Mouse (Mus musculus) E14TG2a.4 (cell line): ENCODE data around the gene Ddx41.

ENCODE experiments used
- H3K27me3 ChIP-seq: 2 replicates; pipeline ENCODE4 v1.6.1; 2014; ENCODE audit warnings: low read length, control low read depth; ENCODE audit not compliant: insufficient read depth
- H3K36me3 ChIP-seq: 2 replicates; pipeline ENCODE4 v1.6.1; 2014; ENCODE audit warnings: low read length, control low read depth; ENCODE audit not compliant: insufficient read depth
- H3K4me1 ChIP-seq: replicated peaks from 2 replicates; pipeline ENCODE4 v1.6.1; 2014; ENCODE audit warnings: low read depth, low read length, control low read depth
- H3K4me3 ChIP-seq: replicated peaks from 2 replicates; pipeline ENCODE4 v1.5.1; 2014; ENCODE audit warnings: mild to moderate bottlenecking, low read length
- H3K9me3 ChIP-seq: 2 replicates; pipeline ENCODE4 v1.6.1; 2014; ENCODE audit warnings: low read length, control low read depth
- CTCF ChIP-seq: conservative IDR thresholded peaks from 2 replicates; pipeline ENCODE4 v1.5.1; 2014; ENCODE audit warnings: low read length
- NANOG ChIP-seq: IDR thresholded peaks from 2 replicates; pipeline ENCODE4 v1.6.1; 2014; ENCODE audit warnings: borderline replicate concordance, low read length, mixed read lengths
- POU5F1 ChIP-seq: IDR thresholded peaks from 2 replicates; pipeline ENCODE4 v1.6.1; 2014; ENCODE audit warnings: low read length, borderline replicate concordance

The Ddx41 gene

DNA sequence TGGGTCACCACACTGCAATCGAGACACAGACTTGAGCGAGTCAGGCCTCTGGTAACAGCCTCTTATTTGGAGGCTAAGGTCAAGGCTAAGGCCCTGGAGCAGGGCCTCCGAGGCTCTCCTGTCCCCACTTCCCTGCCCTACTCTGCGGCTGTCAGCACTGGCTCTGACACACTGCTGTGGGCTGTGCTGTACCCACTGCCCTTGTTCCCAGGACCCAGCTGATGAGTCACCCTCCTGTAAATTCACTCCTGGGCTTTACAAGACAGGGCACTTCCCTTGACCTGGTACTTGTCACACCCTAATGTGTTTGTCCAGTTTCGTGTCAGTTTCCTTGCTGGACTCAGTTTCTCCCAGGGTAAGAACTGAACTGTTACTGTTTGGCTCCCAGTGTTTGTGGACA lies 12.0 kb upstream of the Ddx41 start:
- peaks cover 37% of the 10 kb centered on the region for H3K4me1 ChIP-seq

DNA sequence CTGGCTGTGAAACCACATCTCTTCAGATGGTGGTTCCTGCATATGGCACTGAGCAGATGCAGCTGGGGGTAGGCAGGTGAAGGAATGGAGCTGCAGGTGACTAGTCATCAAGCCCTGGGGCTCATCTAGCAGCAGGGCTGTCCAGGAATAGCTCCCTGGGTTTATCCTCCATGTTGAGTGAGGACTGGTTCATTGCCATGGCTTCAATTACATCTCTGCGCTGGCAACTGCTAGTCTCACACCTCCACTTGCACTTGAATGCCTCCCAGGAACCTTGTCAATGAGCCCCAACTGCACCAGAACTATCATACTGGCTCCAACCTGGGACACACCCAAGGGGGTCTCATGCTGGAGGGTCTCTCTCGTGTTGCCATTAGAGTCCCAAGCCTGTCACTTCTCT lies 11.5 kb upstream of the Ddx41 start:
- Histone ChIP-seq H3K27me3 (no peaks in the 10 kb centered on the region), H3K4me1 (peaks cover 32% of the 10 kb centered on the region), H3K9me3 (no peaks in the 10 kb centered on the region), H3K36me3 (peaks cover 100% of the 10 kb centered on the region), H3K4me3 (no peak overlapping the region)
- TF ChIP-seq NANOG, result no peak
- no peak for TF ChIP-seq CTCF
- no peak for TF ChIP-seq POU5F1

More for the DNA sequence above, 12.0 kb upstream of the Ddx41 start:
- Histone ChIP-seq H3K27me3 (no peaks in the 10 kb centered on the region), H3K4me3 (no peak overlapping the region), H3K36me3 (peaks cover 100% of the 10 kb centered on the region), H3K9me3 (no peaks in the 10 kb centered on the region)
- no peak for TF ChIP-seq CTCF
- no peak for TF ChIP-seq NANOG
- no peak for TF ChIP-seq POU5F1

DNA sequence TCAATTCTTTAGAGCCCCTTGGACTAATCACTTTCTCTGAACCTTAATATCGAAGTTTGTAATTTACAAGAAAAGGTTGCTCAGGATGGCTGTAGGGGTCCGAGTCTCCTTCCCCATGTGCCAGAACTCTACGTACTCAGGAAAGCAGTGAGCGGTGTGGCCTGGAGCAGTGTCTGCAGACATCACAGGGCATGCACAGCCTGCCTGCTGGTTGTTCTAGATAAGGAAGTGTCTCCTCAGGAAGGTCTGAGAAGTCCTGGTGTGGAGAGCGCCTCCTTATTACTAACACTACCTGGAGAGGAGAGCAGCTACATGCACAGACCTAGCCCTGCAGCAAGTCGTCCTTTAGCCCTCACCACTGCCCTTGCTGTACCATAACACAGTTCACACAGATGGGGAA lies 8.3 kb upstream of the Ddx41 start:
- peaks cover 16% of the 10 kb centered on the region for H3K4me1 ChIP-seq
- TF ChIP-seq NANOG, result no peak
- TF ChIP-seq POU5F1, result no peak
- no peak for TF ChIP-seq CTCF
- H3K27me3 ChIP-seq, result no peaks in the 10 kb centered on the region
- H3K4me3 ChIP-seq, result no peak overlapping the region
- H3K9me3 ChIP-seq, result no peaks in the 10 kb centered on the region
- H3K36me3 ChIP-seq, result peaks cover 100% of the 10 kb centered on the region

DNA sequence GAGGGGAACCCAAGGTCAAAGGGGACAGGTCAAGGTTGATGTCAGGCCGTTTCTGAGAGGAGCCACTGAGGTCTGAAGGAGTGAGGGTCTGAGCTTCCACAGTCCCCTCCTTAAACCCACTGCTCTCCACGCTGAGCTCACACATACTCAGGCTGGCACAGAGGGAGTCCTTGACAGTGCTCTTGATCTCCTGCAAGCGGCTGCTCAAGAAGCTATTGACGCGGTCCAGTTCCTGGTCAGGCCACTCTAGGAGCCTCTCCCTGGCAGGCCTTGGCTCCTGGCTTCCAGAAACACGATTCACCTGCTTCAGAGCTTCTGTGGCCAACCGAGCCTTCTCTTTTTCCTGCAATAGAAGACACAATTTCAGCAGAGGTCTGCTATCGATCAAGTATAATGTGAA lies 7.0 kb upstream of the Ddx41 start:
- no peak for TF ChIP-seq NANOG
- TF ChIP-seq POU5F1, result no peak
- no peak for TF ChIP-seq CTCF
- peaks cover 100% of the 10 kb centered on the region for H3K36me3 ChIP-seq
- H3K4me3 ChIP-seq, result no peak overlapping the region
- H3K27me3 ChIP-seq, result no peaks in the 10 kb centered on the region
- H3K4me1 ChIP-seq, result 0 out of 2 replicates have a peak, but pooled peaks cover 6% of the 10 kb centered on the region
- H3K9me3 ChIP-seq, result no peaks in the 10 kb centered on the region

DNA sequence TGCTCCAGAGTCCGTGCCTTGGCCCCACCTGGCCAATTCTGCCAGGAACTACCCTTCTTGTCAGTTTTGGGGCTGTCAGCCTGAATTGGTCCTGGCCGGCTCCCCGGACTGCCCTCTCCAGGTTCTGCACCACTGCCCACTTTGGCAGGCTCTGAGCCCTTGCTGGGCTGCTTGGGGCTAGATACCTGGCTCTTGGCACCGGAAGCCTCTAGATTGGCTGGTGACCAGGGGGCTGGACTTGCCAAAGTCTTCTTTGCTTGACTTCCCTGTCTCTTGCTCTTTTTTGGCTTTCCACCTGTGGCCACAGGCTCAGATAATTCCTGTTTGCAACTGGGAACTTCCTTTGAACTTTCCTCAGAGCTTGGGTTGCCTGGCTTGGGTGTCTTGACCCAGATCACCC lies 6.4 kb upstream of the Ddx41 start:
- no peak overlapping the region for H3K4me3 ChIP-seq
- TF ChIP-seq CTCF (no peak), POU5F1 (no peak), NANOG (no peak)
- no peaks in the 10 kb centered on the region for H3K9me3 ChIP-seq
- H3K4me1 ChIP-seq, result 0 out of 2 replicates have a peak, but pooled peaks cover 6% of the 10 kb centered on the region
- H3K27me3 ChIP-seq, result no peaks in the 10 kb centered on the region
- peaks cover 100% of the 10 kb centered on the region for H3K36me3 ChIP-seq

DNA sequence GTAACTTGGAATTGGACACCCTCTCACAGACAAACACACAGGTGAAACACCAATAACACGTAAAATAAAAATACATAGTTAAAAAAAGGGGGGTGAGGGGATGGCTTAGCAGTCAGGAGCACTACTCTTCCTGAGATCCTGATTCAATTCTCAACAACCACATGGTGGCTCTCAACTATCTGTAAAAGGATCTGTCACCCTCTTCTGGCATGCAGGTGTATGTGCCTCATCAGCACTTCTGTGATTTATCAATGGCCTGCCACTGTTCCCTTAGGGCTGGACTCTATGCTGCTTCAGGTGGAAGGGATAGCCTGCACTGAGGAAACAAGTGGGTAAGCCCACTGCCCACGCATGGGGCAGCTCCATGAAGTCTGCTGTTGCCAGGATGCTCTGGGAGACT lies 4.5 kb upstream of the Ddx41 start:
- Histone ChIP-seq H3K9me3 (no peaks in the 10 kb centered on the region), H3K4me3 (no peak overlapping the region), H3K27me3 (no peaks in the 10 kb centered on the region), H3K4me1 (peaks cover 14% of the 10 kb centered on the region), H3K36me3 (peaks cover 88% of the 10 kb centered on the region)
- TF ChIP-seq CTCF (no peak), NANOG (no peak), POU5F1 (no peak)

DNA sequence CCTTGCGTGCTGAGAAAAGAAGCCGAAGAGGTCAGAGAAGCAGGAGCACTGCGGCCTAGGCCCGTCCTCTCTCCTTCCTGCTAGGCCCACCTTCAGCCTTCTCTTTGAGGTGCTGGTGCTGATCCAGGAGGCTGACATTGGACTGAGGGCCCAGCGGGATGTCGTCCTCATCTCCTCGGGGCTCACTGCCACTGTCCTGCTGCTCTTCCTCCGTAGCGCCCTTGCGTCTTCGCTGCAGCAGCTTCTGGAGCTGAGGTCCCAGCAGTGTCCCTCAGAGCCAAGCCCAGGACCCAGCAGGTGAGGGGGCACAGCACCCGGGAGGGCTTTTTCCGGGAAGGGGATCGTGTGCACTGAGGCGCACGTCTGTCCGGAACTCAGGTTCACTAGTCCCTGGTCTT lies 663 bp downstream of the Ddx41 start:
- no peaks in the 10 kb centered on the region for H3K9me3 ChIP-seq
- peak overlapping the region; percentile 100 for H3K4me3 ChIP-seq
- no peaks in the 10 kb centered on the region for H3K27me3 ChIP-seq
- H3K4me1 ChIP-seq, result peaks cover 27% of the 10 kb centered on the region
- H3K36me3 ChIP-seq, result peaks cover 83% of the 10 kb centered on the region
- TF ChIP-seq CTCF (no peak), NANOG (no peak), POU5F1 (no peak)

DNA sequence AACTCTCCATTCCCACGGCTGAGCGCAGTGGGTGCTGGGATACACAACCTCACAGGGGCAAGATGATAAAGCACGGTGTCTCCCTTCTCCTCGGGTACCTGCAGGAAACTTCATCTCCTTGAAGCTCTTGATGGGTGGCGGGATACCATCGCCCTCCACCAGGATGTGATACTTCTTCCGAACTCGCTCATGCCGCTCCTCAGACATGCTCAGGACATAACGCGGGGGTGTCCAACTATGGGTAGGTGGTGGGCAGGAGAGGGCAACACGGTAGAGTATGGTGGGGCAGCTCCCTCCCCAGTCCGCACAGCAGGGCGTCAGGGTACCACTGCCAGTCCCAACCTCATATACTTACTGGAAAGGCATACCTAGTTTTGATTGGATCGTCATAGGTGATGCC lies 1.3 kb downstream of the Ddx41 start:
- H3K4me3 ChIP-seq, result peak overlapping the region; percentile 100
- no peaks in the 10 kb centered on the region for H3K9me3 ChIP-seq
- H3K4me1 ChIP-seq, result peaks cover 27% of the 10 kb centered on the region
- TF ChIP-seq NANOG (no peak), POU5F1 (no peak), CTCF (no peak)
- peaks cover 83% of the 10 kb centered on the region for H3K36me3 ChIP-seq
- H3K27me3 ChIP-seq, result no peaks in the 10 kb centered on the region

DNA sequence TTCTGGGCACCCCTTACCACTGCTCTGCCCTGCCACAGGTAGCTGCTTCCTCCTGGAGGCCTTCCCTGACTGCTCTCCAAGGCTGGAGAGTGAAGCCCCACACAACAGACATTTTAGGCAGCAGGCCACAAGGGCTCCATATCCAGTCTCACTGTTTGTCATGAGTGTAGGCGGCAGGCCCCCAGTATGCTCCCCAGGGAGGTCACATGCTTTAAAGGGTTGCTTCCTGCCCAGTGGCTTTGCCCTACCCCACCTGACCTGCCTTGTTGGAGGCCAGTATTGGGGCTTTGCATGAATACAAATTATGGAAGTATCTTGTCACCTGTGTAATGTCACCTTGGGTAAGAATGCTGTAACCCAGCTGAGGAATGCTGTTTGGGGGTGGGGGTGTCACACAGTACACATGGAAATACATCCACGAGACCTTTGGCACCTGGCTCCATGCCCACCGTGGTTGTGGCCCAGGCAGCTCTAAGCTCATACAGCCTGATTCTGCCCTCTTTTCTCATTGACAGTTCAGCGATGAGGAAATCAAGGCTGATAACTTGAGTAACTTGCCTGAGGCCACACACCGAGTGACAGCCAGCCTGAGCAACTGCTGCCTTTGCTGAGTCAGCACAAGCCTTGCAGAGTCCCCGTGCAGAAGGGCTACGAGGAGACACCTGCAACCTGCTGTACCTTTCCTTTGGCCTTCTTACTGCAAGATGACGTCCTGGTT lies 7.1 kb downstream of the Ddx41 start, which contains the start of gene Dok3:
Gene Dok3 (minus strand): TSS at position 99 of the 718 bp plus-strand sequence.
- Histone ChIP-seq H3K4me1 (peaks cover 34% of the 10 kb centered on the region), H3K27me3 (peaks cover 4% of the 10 kb centered on the region), H3K36me3 (peaks cover 56% of the 10 kb centered on the region), H3K9me3 (no peaks in the 10 kb centered on the region), H3K4me3 (no peak within 1 kb of the TSS)
- TF ChIP-seq CTCF (no peak), POU5F1 (no peak), NANOG (no peak)
